Mouse (Mus musculus) kidney, postnatal 25 days (tissue): ENCODE measurements around the gene Pgap1.

Experiments
- DNase-seq, 2 experiments: peaks; one replicate each; pipeline ENCODE4 v3.0.0; 2021; ENCODE audit warnings: mixed read lengths in 2 of 2

The Pgap1 gene

GRCm38 (mm10) chr1:54520062-54520577 lies 37.4 kb downstream of the Pgap1 start:
- DNase-seq, result no peak

GRCm38 (mm10) chr1:54513836-54514235 lies 43.6 kb downstream of the Pgap1 start:
- DNase-seq, result peak in 1 of 2 experiments; percentile 20

- DNase-seq, result no peak
Measured at GRCm38 (mm10) chr1:54498496-54498895, 59.0 kb downstream of the Pgap1 start.

GRCm38 (mm10) chr1:54496254-54496653 lies 61.2 kb downstream of the Pgap1 start:
- DNase-seq, result no peak

DNA sequence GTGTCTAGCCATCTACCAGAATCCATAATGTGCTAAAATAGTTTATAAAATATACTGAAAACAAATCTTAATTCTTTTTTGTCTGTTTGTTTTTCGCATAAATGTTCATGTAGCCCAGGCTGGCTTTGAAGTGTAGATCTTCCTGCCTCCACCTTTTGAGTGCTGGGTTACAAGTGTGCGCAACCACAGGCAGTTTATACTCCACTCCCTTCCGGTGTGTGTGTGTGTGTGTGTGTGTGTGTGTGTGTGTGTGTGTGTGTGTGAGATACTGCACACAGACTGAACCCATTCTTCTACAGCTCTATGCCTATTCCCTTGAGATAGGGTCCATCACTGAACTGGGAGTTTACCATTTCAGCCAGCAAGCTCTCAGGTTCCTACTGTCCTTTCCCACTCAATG lies 64.0 kb downstream of the Pgap1 start:
- DNase-seq, result no peak

- DNase-seq, result no peak
Measured at GRCm38 (mm10) chr1:54492435-54492841, 65.0 kb downstream of the Pgap1 start.

DNA sequence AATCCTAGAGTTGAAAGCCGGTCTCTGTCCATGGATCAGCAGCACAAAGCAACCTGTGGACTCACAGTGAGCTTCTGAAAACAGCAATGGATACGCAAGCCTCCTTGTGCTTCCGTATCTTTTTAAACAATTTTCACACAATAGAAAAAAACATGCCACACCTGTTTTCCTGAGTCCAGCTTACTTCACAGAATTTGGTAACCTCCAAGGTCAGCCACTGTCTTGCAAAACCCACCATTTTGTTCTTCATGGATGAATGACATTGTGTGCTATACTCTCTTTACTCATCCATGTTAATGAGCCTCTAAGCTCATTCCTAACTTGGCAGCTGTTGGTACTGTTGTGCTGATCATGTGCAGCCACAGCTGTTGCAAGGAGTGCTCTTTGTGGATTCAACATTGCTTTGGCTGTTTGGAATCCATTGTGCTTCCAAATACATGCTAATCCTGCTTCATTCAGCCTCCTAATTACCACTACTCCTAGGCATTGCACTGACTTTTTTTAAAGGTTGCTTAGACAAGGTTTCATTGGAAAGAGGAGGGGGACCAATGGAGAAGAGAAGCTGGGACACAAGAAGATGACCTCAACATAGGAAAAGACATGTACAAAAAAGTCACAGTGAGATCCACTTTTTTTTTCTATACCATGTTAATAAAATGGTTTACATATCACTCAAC lies 72.6 kb downstream of the Pgap1 start:
- DNase-seq, result no peak

DNA sequence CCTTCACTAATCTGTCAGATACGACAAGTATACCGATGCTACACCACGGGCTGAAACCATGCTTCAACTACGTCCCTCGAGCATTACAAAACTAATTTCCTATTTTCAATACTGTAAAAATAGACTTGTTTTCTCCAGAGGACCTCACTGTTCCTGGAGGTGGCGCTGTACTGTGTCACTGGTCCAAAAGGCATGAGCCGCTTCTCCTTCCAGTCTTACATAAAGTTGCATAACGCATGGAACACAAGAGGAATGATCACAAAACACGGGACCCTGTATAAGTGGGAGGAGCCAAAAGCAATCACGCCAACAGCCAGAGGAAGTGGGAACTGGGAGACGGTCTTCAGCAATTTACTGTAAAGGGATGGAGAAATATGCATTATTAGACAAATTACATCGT lies 77.0 kb downstream of the Pgap1 start:
- no peak for DNase-seq

DNA sequence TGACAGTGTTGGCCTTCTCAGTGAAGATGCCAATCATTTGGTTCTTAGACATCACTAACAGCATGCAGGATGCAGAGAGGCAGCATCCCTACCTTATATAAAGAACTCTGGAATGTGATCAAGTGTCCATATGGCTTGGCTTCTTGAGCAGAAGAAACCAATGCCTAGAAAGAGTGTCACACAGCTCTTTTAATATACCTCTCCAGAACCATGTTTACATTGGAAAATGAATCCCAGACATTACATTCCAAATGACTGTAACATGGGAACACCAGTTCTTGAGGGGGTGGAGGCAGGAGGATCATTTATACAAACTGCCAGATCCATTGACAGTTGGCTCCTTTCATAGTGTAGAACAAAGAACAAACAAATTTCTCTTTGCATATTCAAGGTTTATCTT lies 88.8 kb downstream of the Pgap1 start:
- DNase-seq, result no peak

DNA sequence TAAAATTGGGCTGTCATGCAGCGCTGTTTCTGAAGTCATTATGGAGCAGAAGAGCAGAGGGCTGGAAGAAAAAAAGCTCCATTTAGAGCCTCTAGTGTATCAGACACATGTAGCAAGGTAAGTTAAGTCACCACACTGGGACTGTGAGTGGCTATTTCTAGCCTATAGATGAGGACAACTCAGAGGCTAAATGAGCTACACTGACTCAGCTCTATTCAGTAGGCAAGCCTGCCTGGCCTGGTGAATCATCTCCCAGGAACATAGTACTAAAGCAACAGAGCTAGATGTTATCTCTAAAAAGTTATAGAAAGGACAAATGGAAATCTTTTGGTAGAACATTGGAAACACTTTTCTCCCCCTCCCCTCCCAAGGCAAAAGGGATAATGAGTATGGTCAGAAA lies 90.1 kb downstream of the Pgap1 start:
- no peak for DNase-seq

GRCm38 (mm10) chr1:54452116-54452515 lies 105.4 kb downstream of the Pgap1 start:
- DNase-seq, result no peak

DNA sequence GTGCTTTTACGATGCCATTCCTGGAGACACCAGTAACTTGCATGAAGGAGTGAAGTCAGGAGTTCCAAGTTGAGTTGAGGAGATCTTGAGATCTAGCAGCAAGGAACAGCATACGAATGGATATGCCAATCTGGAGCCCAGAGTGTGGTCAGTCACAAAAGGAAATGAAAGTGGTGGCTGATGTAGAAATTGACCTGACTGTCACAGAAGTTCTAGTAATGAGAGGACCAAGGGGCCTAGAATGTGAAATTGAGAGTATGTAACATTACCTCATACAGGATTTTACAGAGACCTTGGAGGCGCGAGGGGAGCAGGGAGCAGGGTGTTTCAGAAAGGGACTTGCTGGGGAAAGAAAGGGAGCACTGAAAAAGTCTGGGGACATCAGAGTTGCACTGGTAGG lies 108.7 kb downstream of the Pgap1 start:
- DNase-seq, result no peak

- no peak for DNase-seq
Measured at GRCm38 (mm10) chr1:54443641-54444040, 113.8 kb downstream of the Pgap1 start.

DNA sequence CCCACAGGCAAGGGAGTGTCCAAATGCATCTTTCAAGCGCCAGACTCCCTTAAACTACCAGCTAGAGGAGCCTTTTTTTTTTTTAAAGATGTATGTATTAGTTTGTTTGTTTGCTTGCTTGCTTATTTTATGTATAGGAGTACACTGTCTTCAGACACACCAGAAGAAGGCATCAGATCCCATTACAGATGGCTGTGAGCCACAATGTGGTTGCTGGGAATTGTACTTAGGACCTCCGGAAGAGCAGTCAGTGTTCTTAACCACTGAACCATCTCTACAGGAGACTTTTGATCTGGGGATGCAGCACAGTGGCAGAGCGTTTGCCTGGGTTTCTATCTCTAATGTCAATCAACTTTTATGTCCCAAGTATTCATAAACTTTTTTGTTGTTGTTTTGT lies 118.4 kb downstream of the Pgap1 start:
- no peak for DNase-seq

GRCm38 (mm10) chr1:54438340-54439079 lies 119.0 kb downstream of the Pgap1 start, which contains the start of gene Gtf3c3:
TSS of gene Gtf3c3 (minus strand) at chr1:54438971.
- peak; percentile 71 to 88 for DNase-seq
